Mouse (Mus musculus) midbrain, embryonic 14.5 days (tissue): ENCODE results near the gene Lef1. TPM values are rescaled to one million over a fixed set of nuclear protein-coding genes. Genes with fewer than 3 reads are reported as not detected.

ENCODE experiments used
- ATAC-seq: fragments of 200-750 bp; cut with Nextera tagmentation; 2 replicates; pipeline ENCODE4 v1.8.0; 2017; ENCODE audit warnings: moderate number of reproducible peaks, moderate library complexity; ENCODE audit not compliant: low FRiP score, low TSS enrichment
- DNase-seq: peaks from one replicate; pipeline ENCODE4 v3.0.0-alpha.2; 2015
- H3K27ac ChIP-seq: fragments of 300-500 bp; sonication (generic); replicated peaks from 2 replicates; pipeline ENCODE4 v1.5.1; 2014; ENCODE audit warnings: mild to moderate bottlenecking, low read depth, low read length, moderate library complexity
- H3K27me3 ChIP-seq: fragments of 300-500 bp; sonication (generic); 2 replicates; pipeline ENCODE4 v1.6.1; 2014; ENCODE audit warnings: low read length, control low read depth, mixed read lengths; ENCODE audit not compliant: control insufficient read depth, insufficient read depth
- H3K36me3 ChIP-seq: fragments of 300-500 bp; sonication (generic); 2 replicates; pipeline ENCODE4 v1.6.1; 2014; ENCODE audit warnings: low read length, control low read depth; ENCODE audit not compliant: control insufficient read depth, insufficient read depth
- H3K4me1 ChIP-seq: fragments of 300-500 bp; sonication (generic); 2 replicates; pipeline ENCODE4 v1.6.1; 2014; ENCODE audit warnings: mild to moderate bottlenecking, antibody characterized with exemption, low read length, control low read depth; ENCODE audit not compliant: control insufficient read depth, insufficient read depth
- H3K4me2 ChIP-seq: fragments of 300-500 bp; sonication (generic); 2 replicates; pipeline ENCODE4 v1.6.1; 2014; ENCODE audit warnings: mild to moderate bottlenecking, low read length, moderate library complexity
- H3K4me3 ChIP-seq: fragments of 300-500 bp; sonication (generic); replicated peaks from 2 replicates; pipeline ENCODE4 v1.5.1; 2014; ENCODE audit warnings: low read depth, low read length
- H3K9ac ChIP-seq: fragments of 300-500 bp; sonication (generic); replicated peaks from 2 replicates; pipeline ENCODE4 v1.6.1; 2014; ENCODE audit warnings: mild to moderate bottlenecking, low read length, moderate library complexity
- H3K9me3 ChIP-seq: fragments of 300-500 bp; sonication (generic); 2 replicates; pipeline ENCODE4 v1.6.1; 2016; ENCODE audit warnings: low read length, control low read depth, mixed read lengths; ENCODE audit not compliant: control insufficient read depth
- WGBS: fragments of 180-500 bp; shearing (Covaris S2); extraction: QIAGEN DNeasy Blood & Tissue Kit; methylation state at CpG from one replicate; pipeline ENCODE4 v1.1.7; 2014; 5-methylcytosine and 5-hydroxymethylcytosine counted together
- polyA plus RNA-seq: library from polyadenylated mRNA; unstranded; fragments of >200 nt; fragmentation: Nextera tagmentation; extraction: Ambion mirVana; gene quantifications from 2 replicates; pipeline ENCODE4 v1.2.1, GENCODE M21; 2014

Gene Lef1
- polyA plus RNA-seq, 1 experiment from 2014 or later = 93.8 TPM

GRCm38 (mm10) chr3:131171292-131171960 is 61.2 kb downstream of the Lef1 start:
- WGBS = 50% methylated on average over 11 of the region's 11 CpGs
- Histone ChIP-seq H3K27ac (no peak overlapping the region), H3K9me3 (no peaks in the 10 kb centered on the region), H3K4me2 (no peak overlapping the region), H3K4me1 (no peaks in the 10 kb centered on the region; the same call in 1 of the 2 replicates), H3K27me3 (no peaks in the 10 kb centered on the region), H3K36me3 (no peaks in the 10 kb centered on the region), H3K9ac (no peak overlapping the region), H3K4me3 (no peak overlapping the region)
- no peak for DNase-seq
- peak; percentile 31; the same call in 1 of the 2 replicates for ATAC-seq

GRCm38 (mm10) chr3:131172293-131172692 is 62.0 kb downstream of the Lef1 start:
- Histone ChIP-seq H3K27me3 (no peaks in the 10 kb centered on the region), H3K36me3 (no peaks in the 10 kb centered on the region), H3K9me3 (no peaks in the 10 kb centered on the region), H3K4me2 (no peak overlapping the region), H3K27ac (no peak overlapping the region), H3K9ac (no peak overlapping the region), H3K4me3 (no peak overlapping the region), H3K4me1 (no peaks in the 10 kb centered on the region; the same call in 1 of the 2 replicates)
- no peak for DNase-seq
- no peak for ATAC-seq
- 89% methylated on average over 4 of the region's 4 CpGs for WGBS

GRCm38 (mm10) chr3:131181006-131181405 is 70.7 kb downstream of the Lef1 start:
- peak overlapping the region; percentile 39 for H3K27ac ChIP-seq
- 42% methylated on average over 11 of the region's 11 CpGs for WGBS

GRCm38 (mm10) chr3:131182158-131182557 is 71.9 kb downstream of the Lef1 start:
- Histone ChIP-seq H3K36me3 (peaks cover 15% of the 10 kb centered on the region; the same call in 1 of the 2 replicates), H3K27ac (peak overlapping the region; percentile 53; the same call in 1 of the 2 replicates), H3K4me1 (0 out of 2 replicates have a peak, but pooled peaks cover 7% of the 10 kb centered on the region), H3K9me3 (no peaks in the 10 kb centered on the region), H3K9ac (no peak overlapping the region), H3K4me2 (no peak overlapping the region), H3K27me3 (no peaks in the 10 kb centered on the region), H3K4me3 (no peak overlapping the region)
- no peak for DNase-seq
- no peak for ATAC-seq
- 58% methylated on average over 6 of the region's 6 CpGs for WGBS

More at GRCm38 (mm10) chr3:131181006-131181405, 70.7 kb downstream of the Lef1 start:
- Histone ChIP-seq H3K9me3 (no peaks in the 10 kb centered on the region), H3K27me3 (no peaks in the 10 kb centered on the region), H3K9ac (no peak overlapping the region), H3K4me1 (0 out of 2 replicates have a peak, but pooled peaks cover 7% of the 10 kb centered on the region), H3K4me2 (no peak overlapping the region), H3K36me3 (peaks cover 12% of the 10 kb centered on the region; the same call in 1 of the 2 replicates), H3K4me3 (no peak overlapping the region)
- peak; percentile 69 for DNase-seq
- ATAC-seq = peak; percentile 55; the same call in 1 of the 2 replicates

- H3K9ac ChIP-seq = no peak overlapping the region
- DNase-seq (no peak), ATAC-seq (no peak)
- no peaks in the 10 kb centered on the region for H3K9me3 ChIP-seq
- no peak overlapping the region for H3K27ac ChIP-seq
- 0 out of 2 replicates have a peak, but pooled peaks cover 3% of the 10 kb centered on the region for H3K4me1 ChIP-seq
- no peak overlapping the region for H3K4me3 ChIP-seq
- H3K27me3 ChIP-seq = no peaks in the 10 kb centered on the region
- no peak overlapping the region for H3K4me2 ChIP-seq
- H3K36me3 ChIP-seq = peaks cover 18% of the 10 kb centered on the region; the same call in 1 of the 2 replicates
- 84% methylated on average over 5 of the region's 5 CpGs for WGBS
Observed at GRCm38 (mm10) chr3:131186193-131186592, 75.9 kb downstream of the Lef1 start.

GRCm38 (mm10) chr3:131190239-131190638 is 80.0 kb downstream of the Lef1 start:
- Histone ChIP-seq H3K4me1 (no peaks in the 10 kb centered on the region), H3K27ac (no peak overlapping the region)
- 72% methylated on average over 11 of the region's 11 CpGs for WGBS

GRCm38 (mm10) chr3:131190671-131191367 is 80.5 kb downstream of the Lef1 start:
- WGBS = 86% methylated on average over 19 of the region's 19 CpGs
- no peak for ATAC-seq

More at GRCm38 (mm10) chr3:131190239-131190638, 80.0 kb downstream of the Lef1 start:
- no peak overlapping the region for H3K9ac ChIP-seq
- H3K27me3 ChIP-seq = no peaks in the 10 kb centered on the region
- H3K4me3 ChIP-seq = no peak overlapping the region
- peaks cover 14% of the 10 kb centered on the region for H3K36me3 ChIP-seq
- no peak overlapping the region for H3K4me2 ChIP-seq
- ATAC-seq (no peak), DNase-seq (no peak)
- H3K9me3 ChIP-seq = no peaks in the 10 kb centered on the region

GRCm38 (mm10) chr3:131191454-131191853 is 81.2 kb downstream of the Lef1 start:
- Histone ChIP-seq H3K27ac (no peak overlapping the region), H3K36me3 (peaks cover 20% of the 10 kb centered on the region), H3K4me1 (no peaks in the 10 kb centered on the region), H3K4me2 (no peak overlapping the region), H3K9ac (no peak overlapping the region), H3K4me3 (no peak overlapping the region), H3K9me3 (no peaks in the 10 kb centered on the region), H3K27me3 (no peaks in the 10 kb centered on the region)
- DNase-seq = no peak
- ATAC-seq = no peak
- WGBS = 80% methylated on average over 7 of the region's 7 CpGs

More at GRCm38 (mm10) chr3:131190671-131191367, 80.5 kb downstream of the Lef1 start:
- Histone ChIP-seq H3K4me3 (no peak overlapping the region), H3K9ac (no peak overlapping the region), H3K36me3 (peaks cover 16% of the 10 kb centered on the region), H3K4me1 (no peaks in the 10 kb centered on the region), H3K4me2 (no peak overlapping the region), H3K27me3 (no peaks in the 10 kb centered on the region), H3K27ac (no peak overlapping the region), H3K9me3 (no peaks in the 10 kb centered on the region)
- DNase-seq = no peak
